Mouse (Mus musculus): ENCODE results near the gene Foxp3.

Foxp3 gene

GRCm38 (mm10) chrX:7573176-7574086, at the start of gene Foxp3:
Foxp3 (plus strand) TSS chrX:7573644.
- peak; percentile 60 for DNase-seq

GRCm38 (mm10) chrX:7524961-7525360, 48.5 kb upstream of the Foxp3 start:
- no peak for DNase-seq

GRCm38 (mm10) chrX:7553474-7553873, 20.0 kb upstream of the Foxp3 start:
- no peak for DNase-seq

- no peak for DNase-seq
Measured at GRCm38 (mm10) chrX:7563076-7563475, 10.4 kb upstream of the Foxp3 start.

- no peak for DNase-seq
Measured at GRCm38 (mm10) chrX:7566352-7566751, 7.1 kb upstream of the Foxp3 start.

- no peak for DNase-seq
Measured at GRCm38 (mm10) chrX:7567491-7567890, 6.0 kb upstream of the Foxp3 start.

GRCm38 (mm10) chrX:7570481-7571175, 2.8 kb upstream of the Foxp3 start:
- no peak for DNase-seq

- DNase-seq: no peak
Measured at GRCm38 (mm10) chrX:7571565-7572136, 1.8 kb upstream of the Foxp3 start.

- no peak for DNase-seq
Measured at GRCm38 (mm10) chrX:7572466-7572865, 978 bp upstream of the Foxp3 start.

- peak; percentile 91 for DNase-seq
Measured at GRCm38 (mm10) chrX:7574087-7574884, 842 bp downstream of the Foxp3 start, which contains the start of gene Ppp1r3f. Ppp1r3f (minus strand) TSS chrX:7574283.

GRCm38 (mm10) chrX:7574885-7575231, 1.4 kb downstream of the Foxp3 start:
- DNase-seq: no peak

- no peak for DNase-seq
Measured at GRCm38 (mm10) chrX:7581151-7581550, 7.7 kb downstream of the Foxp3 start.

- no peak for DNase-seq
Measured at GRCm38 (mm10) chrX:7583881-7584280, 10.4 kb downstream of the Foxp3 start.

GRCm38 (mm10) chrX:7586356-7586755, 12.9 kb downstream of the Foxp3 start:
- no peak for DNase-seq

GRCm38 (mm10) chrX:7595371-7595770, 21.9 kb downstream of the Foxp3 start:
- DNase-seq: peak; percentile 19

- DNase-seq: no peak
Measured at GRCm38 (mm10) chrX:7604004-7604403, 30.6 kb downstream of the Foxp3 start.

GRCm38 (mm10) chrX:7604879-7605574, 31.6 kb downstream of the Foxp3 start, which contains the start of gene Ccdc22:
Ccdc22 (minus strand) TSS chrX:7605517.
- peak; percentile 72 for DNase-seq

GRCm38 (mm10) chrX:7605575-7605941, 32.1 kb downstream of the Foxp3 start:
- no peak for DNase-seq

- DNase-seq: no peak
Measured at GRCm38 (mm10) chrX:7606783-7607182, 33.3 kb downstream of the Foxp3 start, which contains the start of gene Cacna1f. Cacna1f (plus strand) TSS chrX:7607083.

- peak; percentile 19 for DNase-seq
Measured at GRCm38 (mm10) chrX:7610035-7610434, 36.6 kb downstream of the Foxp3 start.

GRCm38 (mm10) chrX:7610536-7611258, 37.3 kb downstream of the Foxp3 start:
- peak; percentile 46 for DNase-seq

Measured in right cerebral cortex, postnatal 4 days (tissue).